Mouse (Mus musculus): ENCODE results near the gene Sema3f. TPM values are rescaled to one million over a fixed set of nuclear protein-coding genes. Genes with fewer than 3 reads are reported as not detected.

Sema3f gene
- polyA plus RNA-seq, 1 experiment, result 176 TPM

DNA sequence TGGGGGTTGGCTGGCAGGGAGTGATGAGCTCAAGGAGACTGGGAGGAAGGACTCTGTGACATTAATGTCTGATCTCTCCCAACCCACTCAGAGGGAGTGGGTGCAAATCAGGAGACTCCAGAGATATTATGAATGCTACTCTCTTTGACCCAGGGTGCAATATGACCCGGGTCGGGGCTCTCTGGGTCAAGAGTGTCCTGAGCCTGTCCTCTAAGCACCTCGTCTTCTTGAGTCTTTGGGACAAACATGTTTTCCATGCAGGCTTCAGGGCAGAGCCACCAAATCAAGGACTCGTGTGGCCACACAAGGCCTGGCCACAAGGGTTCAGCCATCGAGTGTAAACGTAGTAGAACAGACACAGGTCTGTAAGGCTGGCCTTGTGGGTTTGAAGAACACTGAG lies 52.2 kb downstream of the Sema3f start:
- DNase-seq (ENCODE audit: low read depth), result no peak
- TF ChIP-seq CTCF (IDR thresholded peaks at IDR 0.05; ENCODE audit: borderline replicate concordance, extremely low read depth, insufficient read depth, insufficient read length), result no peak

DNA sequence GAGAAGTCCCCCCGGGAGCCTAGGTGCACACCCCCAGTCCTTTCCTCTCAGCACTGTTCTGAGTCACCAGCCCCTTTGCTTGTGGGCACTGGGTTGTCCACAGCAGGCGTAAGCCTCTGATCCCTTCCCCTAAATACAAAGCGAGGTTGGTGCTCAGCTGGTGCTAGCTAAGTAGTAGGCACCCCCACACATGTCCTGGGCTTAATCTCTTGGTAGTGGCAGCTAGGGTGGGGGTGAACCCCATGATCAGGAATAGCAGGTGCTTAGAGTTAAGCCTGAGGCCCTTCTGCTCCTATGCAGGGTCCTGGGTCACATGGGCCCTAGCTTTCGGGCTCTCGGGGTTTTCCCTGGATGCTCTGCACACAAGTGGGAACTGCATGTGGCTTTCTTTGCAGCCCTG lies 53.1 kb downstream of the Sema3f start:
- no peak for DNase-seq (ENCODE audit: low read depth)

GRCm38 (mm10) chr9:107654585-107654984 lies 55.7 kb downstream of the Sema3f start:
- no peak for DNase-seq (ENCODE audit: low read depth)
- no peak for TF ChIP-seq CTCF (IDR thresholded peaks at IDR 0.05; ENCODE audit: borderline replicate concordance, extremely low read depth, insufficient read depth, insufficient read length)
- TF ChIP-seq POLR2A (IDR thresholded peaks at IDR 0.05; ENCODE audit: borderline replicate concordance, extremely low read depth, insufficient read depth, insufficient read length, poor library complexity, severe bottlenecking), result no peak

More for the DNA sequence above, 53.1 kb downstream of the Sema3f start:
- no peak for TF ChIP-seq POLR2A (IDR thresholded peaks at IDR 0.05; ENCODE audit: borderline replicate concordance, extremely low read depth, insufficient read depth, insufficient read length, poor library complexity, severe bottlenecking)
- TF ChIP-seq CTCF (IDR thresholded peaks at IDR 0.05; ENCODE audit: borderline replicate concordance, extremely low read depth, insufficient read depth, insufficient read length), result no peak

DNA sequence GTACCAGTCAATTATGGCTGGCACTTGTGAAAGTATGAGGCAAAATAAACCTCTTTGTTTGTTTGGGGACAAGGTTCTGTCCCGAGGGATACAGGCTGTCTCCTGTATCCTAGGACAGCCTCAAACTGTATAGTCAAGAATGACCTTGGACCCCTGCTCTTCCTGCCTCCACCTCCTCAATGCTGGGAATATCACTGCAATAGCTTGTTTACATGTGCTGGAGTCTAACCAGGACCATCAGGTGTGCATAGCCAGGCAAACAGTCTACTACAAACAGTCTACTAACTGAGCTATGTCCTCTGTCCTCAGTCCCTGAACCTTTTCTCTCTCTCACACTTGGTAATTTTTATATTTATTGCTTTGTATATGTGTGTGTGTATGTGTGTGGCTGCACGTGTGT lies 56.8 kb downstream of the Sema3f start:
- DNase-seq (ENCODE audit: low read depth), result no peak
- TF ChIP-seq POLR2A (IDR thresholded peaks at IDR 0.05; ENCODE audit: borderline replicate concordance, extremely low read depth, insufficient read depth, insufficient read length, poor library complexity, severe bottlenecking) (no peak), CTCF (IDR thresholded peaks at IDR 0.05; ENCODE audit: borderline replicate concordance, extremely low read depth, insufficient read depth, insufficient read length) (no peak)

- peak; percentile 92 for DNase-seq (ENCODE audit: low read depth)
- TF ChIP-seq POLR2A (IDR thresholded peaks at IDR 0.05; ENCODE audit: borderline replicate concordance, extremely low read depth, insufficient read depth, insufficient read length, poor library complexity, severe bottlenecking), result no peak
Measured at GRCm38 (mm10) chr9:107650708-107651481, 59.4 kb downstream of the Sema3f start.

DNA sequence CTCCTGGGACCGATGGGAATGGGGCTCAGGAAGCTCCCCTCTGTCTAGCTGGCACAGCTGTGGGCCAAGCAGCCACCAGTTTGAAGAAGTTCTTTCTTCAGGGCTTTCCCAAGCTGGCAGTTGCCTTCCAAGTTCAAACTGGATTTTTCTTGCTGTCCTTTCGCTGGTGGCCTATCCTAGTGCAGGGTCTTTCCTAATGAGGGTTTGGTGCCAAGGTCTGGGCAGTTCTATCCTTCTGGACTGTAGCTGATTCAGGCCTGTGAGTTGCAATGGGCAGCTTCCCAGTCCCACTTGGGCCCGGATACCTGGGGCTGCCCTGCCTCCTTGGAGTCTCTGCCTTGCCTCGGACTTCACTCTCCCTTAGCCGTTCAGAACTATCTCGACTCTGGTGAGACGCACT lies 60.0 kb downstream of the Sema3f start:
- DNase-seq (ENCODE audit: low read depth), result peak; percentile 73
- no peak for TF ChIP-seq POLR2A (IDR thresholded peaks at IDR 0.05; ENCODE audit: borderline replicate concordance, extremely low read depth, insufficient read depth, insufficient read length, poor library complexity, severe bottlenecking)

GRCm38 (mm10) chr9:107648767-107649166 lies 61.5 kb downstream of the Sema3f start:
- DNase-seq (ENCODE audit: low read depth), result no peak
- TF ChIP-seq POLR2A (IDR thresholded peaks at IDR 0.05; ENCODE audit: borderline replicate concordance, extremely low read depth, insufficient read depth, insufficient read length, poor library complexity, severe bottlenecking), result no peak
- no peak for TF ChIP-seq CTCF (IDR thresholded peaks at IDR 0.05; ENCODE audit: borderline replicate concordance, extremely low read depth, insufficient read depth, insufficient read length)

DNA sequence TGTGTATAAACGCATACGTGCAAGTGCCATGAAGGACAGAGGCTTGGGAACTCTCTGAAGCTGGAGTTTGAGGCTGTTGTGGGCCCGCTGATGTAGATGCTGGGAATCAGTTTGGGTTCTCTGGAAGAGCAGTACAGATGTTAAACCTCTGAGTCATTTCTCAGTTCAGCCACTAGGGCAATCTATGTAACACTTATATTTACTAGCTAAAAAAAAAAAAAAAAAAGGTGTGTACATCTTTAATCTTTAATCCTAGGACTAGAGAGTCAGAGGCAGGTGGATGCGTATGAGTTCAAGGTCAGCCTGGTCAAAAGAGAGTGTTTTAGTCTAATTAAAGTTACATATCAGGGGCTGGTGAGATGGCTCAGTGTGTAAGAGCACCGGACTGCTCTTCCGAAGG lies 63.3 kb downstream of the Sema3f start:
- DNase-seq (ENCODE audit: low read depth), result no peak
- no peak for TF ChIP-seq CTCF (IDR thresholded peaks at IDR 0.05; ENCODE audit: borderline replicate concordance, extremely low read depth, insufficient read depth, insufficient read length)
- TF ChIP-seq POLR2A (IDR thresholded peaks at IDR 0.05; ENCODE audit: borderline replicate concordance, extremely low read depth, insufficient read depth, insufficient read length, poor library complexity, severe bottlenecking), result no peak

DNA sequence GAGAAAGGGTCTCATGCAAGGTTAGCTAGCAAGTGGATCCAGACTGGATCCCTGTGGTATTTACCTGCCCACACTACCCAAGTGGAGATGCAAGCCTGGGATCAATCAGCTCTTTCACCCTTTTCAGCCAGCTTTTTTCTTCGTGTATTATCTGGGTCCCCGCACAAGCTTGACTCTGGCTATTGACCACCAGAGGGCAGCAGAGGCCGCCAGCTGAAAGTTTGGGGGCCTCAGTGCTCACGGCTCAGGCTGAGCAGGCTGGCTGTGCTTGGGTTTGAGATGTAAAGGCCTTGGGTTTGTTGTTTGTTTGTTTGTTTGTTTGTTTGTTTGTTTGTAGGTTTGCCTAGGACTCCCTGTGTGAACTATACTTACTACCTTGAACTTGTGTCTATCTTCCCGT lies 64.7 kb downstream of the Sema3f start:
- peak; percentile 94 for TF ChIP-seq CTCF (IDR thresholded peaks at IDR 0.05; ENCODE audit: borderline replicate concordance, extremely low read depth, insufficient read depth, insufficient read length)
- no peak for TF ChIP-seq POLR2A (IDR thresholded peaks at IDR 0.05; ENCODE audit: borderline replicate concordance, extremely low read depth, insufficient read depth, insufficient read length, poor library complexity, severe bottlenecking)
- DNase-seq (ENCODE audit: low read depth), result peak; percentile 89

DNA sequence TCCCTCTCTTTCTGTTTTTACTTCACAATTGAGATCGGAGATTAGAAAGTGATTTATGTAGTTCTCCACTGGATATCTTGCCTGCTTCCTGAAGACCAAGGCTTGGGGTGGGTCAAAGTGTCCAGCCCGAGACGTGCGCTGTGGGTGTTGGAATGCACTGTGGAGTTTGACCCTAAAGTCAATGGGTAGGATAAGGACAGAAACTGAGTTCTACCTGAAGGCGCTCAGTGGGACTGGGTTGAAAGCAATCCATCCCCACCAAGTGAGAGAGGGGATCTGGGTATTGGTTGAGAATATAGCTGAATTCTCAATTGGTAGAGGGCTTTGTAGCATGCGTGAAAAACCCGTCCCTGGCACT lies 65.1 kb downstream of the Sema3f start:
- no peak for TF ChIP-seq POLR2A (IDR thresholded peaks at IDR 0.05; ENCODE audit: borderline replicate concordance, extremely low read depth, insufficient read depth, insufficient read length, poor library complexity, severe bottlenecking)
- no peak for TF ChIP-seq CTCF (IDR thresholded peaks at IDR 0.05; ENCODE audit: borderline replicate concordance, extremely low read depth, insufficient read depth, insufficient read length)
- no peak for DNase-seq (ENCODE audit: low read depth)

DNA sequence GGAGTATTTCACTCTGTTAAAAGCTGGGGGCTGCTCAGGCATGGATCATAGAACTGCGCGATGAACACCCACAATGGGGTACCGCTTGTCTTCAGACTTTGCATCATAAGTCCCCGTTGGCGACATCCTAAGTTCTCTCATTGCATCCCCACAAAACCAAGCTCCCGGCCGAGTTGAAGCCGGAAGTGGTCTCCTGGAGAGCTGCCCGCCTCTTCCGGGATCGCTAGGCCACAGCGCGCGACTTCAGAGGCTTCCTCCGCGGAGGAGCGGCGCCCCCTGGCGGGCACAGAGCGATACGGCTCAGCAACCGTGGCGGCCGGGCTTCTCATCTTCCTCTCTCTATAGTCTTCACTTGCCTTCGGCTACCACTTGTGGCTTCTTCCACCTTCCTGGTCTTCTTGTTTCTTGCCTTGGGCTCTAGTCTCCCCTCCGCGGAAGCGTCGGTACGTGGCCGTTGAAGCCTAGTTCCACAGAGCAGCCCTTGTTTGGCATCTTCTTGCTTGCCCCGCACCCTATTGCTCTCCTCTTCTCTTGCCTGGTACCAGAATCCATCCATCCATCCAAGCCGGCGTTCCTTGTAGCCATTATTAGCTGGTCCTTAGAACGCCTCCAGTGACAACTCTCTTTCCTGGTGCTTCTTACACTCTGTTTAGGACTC lies 65.7 kb downstream of the Sema3f start:
- DNase-seq (ENCODE audit: low read depth), result peak; percentile 96
- peak; percentile 97 for TF ChIP-seq CTCF (IDR thresholded peaks at IDR 0.05; ENCODE audit: borderline replicate concordance, extremely low read depth, insufficient read depth, insufficient read length)
- peak; percentile 35; the same call in 1 of the 2 replicates for TF ChIP-seq POLR2A (IDR thresholded peaks at IDR 0.05; ENCODE audit: borderline replicate concordance, extremely low read depth, insufficient read depth, insufficient read length, poor library complexity, severe bottlenecking)

- DNase-seq (ENCODE audit: low read depth), result no peak
- TF ChIP-seq POLR2A (IDR thresholded peaks at IDR 0.05; ENCODE audit: borderline replicate concordance, extremely low read depth, insufficient read depth, insufficient read length, poor library complexity, severe bottlenecking), result no peak
- TF ChIP-seq CTCF (IDR thresholded peaks at IDR 0.05; ENCODE audit: borderline replicate concordance, extremely low read depth, insufficient read depth, insufficient read length), result no peak
Measured at GRCm38 (mm10) chr9:107643544-107644214, 66.6 kb downstream of the Sema3f start.

Measured in brain, embryonic 14.5 days (tissue).